Mouse (Mus musculus) neural tube, embryonic 14.5 days (tissue): ENCODE data around the gene Kctd20. TPM values are rescaled to one million over a fixed set of nuclear protein-coding genes. Genes with fewer than 3 reads are reported as not detected.

Experiments used
- ATAC-seq: fragments of 200-750 bp; cut with Nextera tagmentation; 2 replicates; pipeline ENCODE4 v1.8.0; 2017; ENCODE audit warnings: low read depth, mild to moderate bottlenecking, moderate TSS enrichment, moderate library complexity
- H3K27ac ChIP-seq: fragments of 300-500 bp; sonication (generic); 2 replicates; pipeline ENCODE4 v1.5.1; 2014; ENCODE audit warnings: low read depth, mild to moderate bottlenecking, control low read depth, low read length, moderate library complexity, mixed read lengths
- H3K27me3 ChIP-seq: fragments of 300-500 bp; sonication (generic); 2 replicates; pipeline ENCODE4 v1.6.1; 2014; ENCODE audit warnings: low read length; ENCODE audit not compliant: control insufficient read depth, insufficient read depth
- H3K36me3 ChIP-seq: fragments of 300-500 bp; sonication (generic); 2 replicates; pipeline ENCODE4 v1.6.1; 2014; ENCODE audit warnings: low read length, mixed read lengths; ENCODE audit not compliant: control insufficient read depth, insufficient read depth
- H3K4me1 ChIP-seq: fragments of 300-500 bp; sonication (generic); 2 replicates; pipeline ENCODE4 v1.6.1; 2014; ENCODE audit warnings: low read length; ENCODE audit not compliant: control insufficient read depth, insufficient read depth
- H3K4me2 ChIP-seq: fragments of 300-500 bp; sonication (generic); 2 replicates; pipeline ENCODE4 v1.6.1; 2014; ENCODE audit warnings: mild to moderate bottlenecking, low read depth, low read length, control low read depth
- H3K4me3 ChIP-seq: fragments of 300-500 bp; sonication (generic); 2 replicates; pipeline ENCODE4 v1.5.1; 2014; ENCODE audit warnings: low read depth, low read length, control low read depth, mixed read lengths
- H3K9ac ChIP-seq: fragments of 300-500 bp; sonication (generic); replicated peaks from 2 replicates; pipeline ENCODE4 v1.6.1; 2014; ENCODE audit warnings: low read depth, mild to moderate bottlenecking, control low read depth, low read length, mixed read lengths
- H3K9me3 ChIP-seq: fragments of 300-500 bp; sonication (generic); 2 replicates; pipeline ENCODE4 v1.6.1; 2016; ENCODE audit warnings: low read length; ENCODE audit not compliant: control insufficient read depth
- WGBS: fragments of 180-500 bp; shearing (Covaris S2); extraction: QIAGEN DNeasy Blood & Tissue Kit; methylation state at CpG from one replicate; pipeline ENCODE4 v1.1.7; 2014; 5-methylcytosine and 5-hydroxymethylcytosine counted together
- polyA plus RNA-seq: library from polyadenylated mRNA; unstranded; fragments of >200 nt; fragmentation: Nextera tagmentation; extraction: Ambion mirVana; gene quantifications from 2 replicates; pipeline ENCODE4 v1.2.1, GENCODE M21; 2014

Gene Kctd20
- polyA plus RNA-seq, 1 experiment from 2014 or later = 66.6 TPM

DNA sequence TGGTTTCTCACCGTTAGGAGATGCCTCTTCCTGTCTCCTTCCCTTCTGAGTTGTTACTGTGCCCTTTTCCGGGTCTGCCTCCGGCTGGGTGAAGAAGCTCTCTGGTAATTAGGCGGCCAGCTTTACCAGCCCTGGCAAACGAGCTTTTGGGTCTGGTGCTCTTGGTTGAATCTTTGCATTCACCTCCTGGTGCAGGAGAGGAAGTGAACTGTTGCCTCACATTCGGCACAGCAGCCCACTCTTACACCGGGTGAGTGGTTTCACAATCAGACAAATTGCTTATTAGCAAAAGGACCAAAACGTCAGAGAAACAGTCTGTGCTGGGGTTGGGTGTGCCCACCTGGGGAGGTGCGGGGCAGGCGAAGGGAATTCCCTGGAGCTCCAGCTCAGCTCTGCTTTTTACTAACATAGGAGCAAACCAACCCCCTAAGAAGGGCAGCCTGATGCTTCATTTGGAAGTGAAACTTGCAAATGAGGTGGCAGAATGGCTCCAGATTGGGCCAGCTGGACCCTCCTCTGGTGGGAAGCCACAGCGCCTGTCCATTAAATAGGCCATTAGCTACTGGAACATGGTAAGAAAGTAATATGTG is 15.4 kb downstream of the Kctd20 start:
- 78% methylated on average over 11 of the region's 11 CpGs for WGBS
- no peak overlapping the region for H3K4me2 ChIP-seq
- no peak overlapping the region for H3K9ac ChIP-seq
- H3K27me3 ChIP-seq = no peaks in the 10 kb centered on the region
- H3K9me3 ChIP-seq = no peaks in the 10 kb centered on the region
- no peak for ATAC-seq
- H3K4me3 ChIP-seq = no peak overlapping the region
- no peak overlapping the region for H3K27ac ChIP-seq
- H3K4me1 ChIP-seq = no peaks in the 10 kb centered on the region
- H3K36me3 ChIP-seq = peaks cover 78% of the 10 kb centered on the region

GRCm38 (mm10) chr17:28970122-28970521 is 18.4 kb downstream of the Kctd20 start:
- H3K36me3 ChIP-seq = peaks cover 74% of the 10 kb centered on the region

GRCm38 (mm10) chr17:28979091-28979490 is 27.3 kb downstream of the Kctd20 start:
- Histone ChIP-seq H3K9ac (no peak overlapping the region), H3K4me2 (no peak overlapping the region), H3K36me3 (peaks cover 83% of the 10 kb centered on the region), H3K4me3 (no peak overlapping the region), H3K27ac (no peak overlapping the region), H3K27me3 (no peaks in the 10 kb centered on the region), H3K9me3 (no peaks in the 10 kb centered on the region), H3K4me1 (no peaks in the 10 kb centered on the region)
- ATAC-seq = no peak
- WGBS = 93% methylated on average over 4 of the region's 4 CpGs

More at GRCm38 (mm10) chr17:28970122-28970521, 18.4 kb downstream of the Kctd20 start:
- Histone ChIP-seq H3K4me1 (no peaks in the 10 kb centered on the region), H3K9ac (no peak overlapping the region), H3K9me3 (no peaks in the 10 kb centered on the region), H3K27me3 (no peaks in the 10 kb centered on the region), H3K4me3 (no peak overlapping the region), H3K4me2 (no peak overlapping the region), H3K27ac (no peak overlapping the region)
- ATAC-seq = no peak

GRCm38 (mm10) chr17:28981081-28981480 is 29.3 kb downstream of the Kctd20 start:
- ATAC-seq = no peak
- Histone ChIP-seq H3K4me2 (no peak overlapping the region), H3K9me3 (no peaks in the 10 kb centered on the region), H3K9ac (no peak overlapping the region), H3K27me3 (no peaks in the 10 kb centered on the region), H3K27ac (no peak overlapping the region), H3K36me3 (peaks cover 70% of the 10 kb centered on the region), H3K4me1 (no peaks in the 10 kb centered on the region), H3K4me3 (no peak overlapping the region)
- 88% methylated on average over 4 of the region's 4 CpGs for WGBS

DNA sequence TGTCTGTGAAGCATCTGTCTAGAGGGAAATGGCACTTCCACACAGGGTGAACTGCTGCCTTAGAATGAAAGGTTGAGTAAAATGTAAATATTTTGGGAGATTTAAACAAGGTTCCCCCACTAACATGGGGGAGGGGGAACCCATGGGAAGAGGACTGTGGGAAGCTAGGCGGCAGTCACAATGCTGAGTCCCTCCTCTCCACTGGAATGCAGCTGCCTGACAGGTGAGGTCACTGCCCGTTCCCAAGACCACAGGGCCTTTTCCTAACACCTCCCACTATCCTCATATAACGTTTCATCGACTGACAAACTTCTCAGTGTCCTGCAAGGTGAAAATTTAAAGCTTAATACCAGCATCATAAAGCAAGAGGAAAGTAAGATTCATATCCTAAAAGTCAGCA is 30.8 kb downstream of the Kctd20 start:
- Histone ChIP-seq H3K36me3 (peaks cover 66% of the 10 kb centered on the region), H3K4me1 (no peaks in the 10 kb centered on the region), H3K4me2 (no peak overlapping the region), H3K4me3 (no peak overlapping the region), H3K9ac (no peak overlapping the region), H3K27ac (no peak overlapping the region), H3K27me3 (no peaks in the 10 kb centered on the region), H3K9me3 (no peaks in the 10 kb centered on the region)
- ATAC-seq = no peak
- WGBS = 61% methylated on average over 4 of the region's 4 CpGs

DNA sequence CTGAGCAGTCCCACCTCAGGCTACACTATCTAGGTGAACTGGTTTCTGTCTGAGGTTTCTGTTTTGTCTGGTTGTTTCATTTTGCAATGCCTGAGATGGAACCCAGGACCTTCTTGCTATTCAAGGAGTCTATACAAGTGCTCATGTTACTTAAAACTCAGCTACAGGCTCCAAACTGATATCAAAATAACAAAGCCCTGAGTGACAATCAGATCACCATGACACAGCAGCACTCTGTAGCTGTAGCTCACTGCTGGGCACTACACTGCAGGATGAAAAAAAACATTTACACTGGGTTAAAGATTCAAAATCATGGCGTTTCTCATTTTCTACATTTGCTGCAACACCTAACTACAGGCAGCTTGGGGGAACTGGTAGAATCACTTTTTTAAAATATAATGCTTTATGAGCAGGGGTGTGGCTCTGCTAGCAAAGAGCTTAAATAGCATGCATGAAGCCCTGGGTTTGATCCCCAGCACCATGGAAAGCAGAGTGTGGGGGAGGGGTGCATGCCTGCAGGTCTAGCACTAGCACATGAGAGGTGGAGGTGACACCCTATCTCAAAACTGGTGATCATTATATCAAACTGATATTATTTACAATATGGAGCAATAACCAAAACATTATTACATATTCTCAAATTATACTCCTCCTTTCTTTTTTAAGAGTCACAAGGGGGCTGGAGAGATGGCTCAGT is 33.1 kb downstream of the Kctd20 start:
- WGBS = 86% methylated on average over 1 of the region's 1 CpGs
- no peak overlapping the region for H3K9ac ChIP-seq
- no peaks in the 10 kb centered on the region for H3K27me3 ChIP-seq
- no peaks in the 10 kb centered on the region for H3K4me1 ChIP-seq
- no peak overlapping the region for H3K27ac ChIP-seq
- no peak overlapping the region for H3K4me3 ChIP-seq
- H3K36me3 ChIP-seq = peaks cover 66% of the 10 kb centered on the region
- no peak for ATAC-seq
- H3K4me2 ChIP-seq = no peak overlapping the region
- H3K9me3 ChIP-seq = no peaks in the 10 kb centered on the region

DNA sequence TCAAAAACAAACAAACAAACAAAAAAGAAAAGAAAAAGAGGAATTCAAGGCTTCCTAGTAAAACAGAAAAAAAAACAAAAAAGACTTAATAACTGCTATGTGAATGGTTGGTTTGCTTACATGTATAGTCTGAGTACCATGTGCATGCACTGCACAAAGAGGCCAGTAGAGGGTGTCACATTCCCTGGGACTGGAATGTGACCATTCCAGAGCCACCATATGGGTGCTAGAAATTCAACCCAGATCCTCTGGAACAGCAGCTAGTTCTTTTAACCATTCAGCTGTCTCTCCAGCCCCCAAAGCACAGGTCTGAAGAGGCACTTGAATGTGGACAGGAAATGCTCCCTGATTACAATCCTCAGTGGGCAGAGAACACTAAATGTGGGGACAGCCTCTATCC is 35.1 kb downstream of the Kctd20 start:
- Histone ChIP-seq H3K9ac (no peak overlapping the region), H3K4me2 (no peak overlapping the region), H3K4me3 (no peak overlapping the region), H3K4me1 (no peaks in the 10 kb centered on the region), H3K9me3 (no peaks in the 10 kb centered on the region), H3K27me3 (no peaks in the 10 kb centered on the region), H3K36me3 (peaks cover 64% of the 10 kb centered on the region), H3K27ac (no peak overlapping the region)
- ATAC-seq = no peak

DNA sequence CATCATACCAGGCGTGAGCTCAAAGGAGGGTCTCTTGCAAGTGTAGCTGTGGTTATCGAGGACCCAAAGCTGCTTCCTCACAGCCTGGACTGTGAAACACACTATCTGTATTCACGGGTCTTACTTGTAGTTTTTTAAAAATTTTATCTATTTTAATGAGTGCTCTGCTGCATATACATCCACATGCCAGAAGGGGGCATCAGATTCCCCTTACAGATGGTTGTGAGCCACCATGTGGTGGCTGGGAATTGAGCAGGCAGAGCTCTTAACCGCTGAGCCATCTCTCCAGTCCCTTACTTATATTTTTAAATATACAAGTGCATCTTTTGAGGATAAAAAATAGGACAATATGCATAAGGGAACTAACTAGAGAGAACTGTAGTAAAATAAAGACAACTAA is 36.0 kb downstream of the Kctd20 start:
- Histone ChIP-seq H3K9ac (no peak overlapping the region), H3K4me1 (no peaks in the 10 kb centered on the region), H3K36me3 (peaks cover 56% of the 10 kb centered on the region), H3K4me2 (no peak overlapping the region), H3K27me3 (no peaks in the 10 kb centered on the region), H3K27ac (no peak overlapping the region), H3K4me3 (no peak overlapping the region), H3K9me3 (no peaks in the 10 kb centered on the region)
- 77% methylated on average over 4 of the region's 4 CpGs for WGBS
- ATAC-seq = no peak

- Histone ChIP-seq H3K36me3 (peaks cover 50% of the 10 kb centered on the region), H3K4me3 (no peak overlapping the region), H3K27ac (no peak overlapping the region), H3K4me1 (no peaks in the 10 kb centered on the region), H3K9ac (no peak overlapping the region), H3K27me3 (no peaks in the 10 kb centered on the region), H3K4me2 (no peak overlapping the region), H3K9me3 (no peaks in the 10 kb centered on the region)
- no peak for ATAC-seq
- WGBS = 91% methylated on average over 4 of the region's 4 CpGs
These were observed 36.5 kb downstream of the Kctd20 start for GRCm38 (mm10) chr17:28988291-28988690.
